In genomic region chr4:48690640-48691039, GRCm38 (mm10) we compare ENCODE assay signal across 9 mouse cellular contexts. TPM values are rescaled to one million over a fixed set of nuclear protein-coding genes. Genes with fewer than 3 reads are reported as not detected.
DNase-seq lines count a peak whose midpoint lies in the region; ATAC-seq and TF ChIP-seq lines count a peak whose summit lies in the region.
"Had no signal": no experiment of that assay in that cellular context is flagged by ENCODE, and none has a peak within 500 bp of the region (broad histone marks: within the 10 kb centered on the region; RNA-seq: fewer than 3 reads in every experiment).

No protein-coding gene starts in this region.

- H3K9me3 ChIP-seq in hindbrain, embryonic 13.5 days = no peaks in the 10 kb centered on the region
- H3K9me3 ChIP-seq in hindbrain, embryonic 12.5 days (replicated peaks) = no peaks in the 10 kb centered on the region
- H3K9me3 ChIP-seq in lung, embryonic 14.5 days (ENCODE audit: low read depth, low read length) = no peaks in the 10 kb centered on the region
- H3K9me3 ChIP-seq: limb, embryonic 13.5 days had no signal

- TF ChIP-seq CTCF in lung, embryonic 14.5 days (IDR thresholded peaks at IDR 0.05; ENCODE audit: low read depth) = peak; percentile 68

- no peaks in the 10 kb centered on the region for H3K27me3 ChIP-seq in hindbrain, embryonic 13.5 days
- H3K27me3 ChIP-seq in hindbrain, embryonic 12.5 days = no peaks in the 10 kb centered on the region
- H3K27me3 ChIP-seq in lung, embryonic 14.5 days (ENCODE audit: insufficient read depth, low read length) = no peaks in the 10 kb centered on the region
- H3K27me3 ChIP-seq: limb, embryonic 13.5 days had no signal

- H3K4me2 ChIP-seq in hindbrain, embryonic 13.5 days = no peak overlapping the region
- no peak overlapping the region for H3K4me2 ChIP-seq in hindbrain, embryonic 12.5 days (replicated peaks)
- H3K4me2 ChIP-seq in lung, embryonic 14.5 days = no peak overlapping the region
- H3K4me2 ChIP-seq: limb, embryonic 13.5 days had no signal

- H3K4me3 ChIP-seq in hindbrain, embryonic 13.5 days = no peak overlapping the region
- no peak overlapping the region for H3K4me3 ChIP-seq in hindbrain, embryonic 12.5 days
- H3K4me3 ChIP-seq in lung, embryonic 14.5 days (ENCODE audit: low read depth, low read length) = no peak overlapping the region
- H3K4me3 ChIP-seq: limb, embryonic 13.5 days had no signal

- no peaks in the 10 kb centered on the region for H3K36me3 ChIP-seq in hindbrain, embryonic 13.5 days
- H3K36me3 ChIP-seq in hindbrain, embryonic 12.5 days = no peaks in the 10 kb centered on the region
- no peaks in the 10 kb centered on the region for H3K36me3 ChIP-seq in lung, embryonic 14.5 days (ENCODE audit: insufficient read depth)
- H3K36me3 ChIP-seq: limb, embryonic 13.5 days had no signal

- H3K9ac ChIP-seq in hindbrain, embryonic 13.5 days = no peak overlapping the region
- H3K9ac ChIP-seq in hindbrain, embryonic 12.5 days = no peak overlapping the region
- no peak overlapping the region for H3K9ac ChIP-seq in lung, embryonic 14.5 days
- H3K9ac ChIP-seq: limb, embryonic 13.5 days had no signal

- DNase-seq in Muller cell, postnatal 12 days (ENCODE audit: inconsistent ontology term) = peak; percentile 19
- DNase-seq in embryo, embryonic 10 days (ENCODE audit: low spot score) = peak; percentile 42
- peak; percentile 43 for DNase-seq in kidney, postnatal 10 days
- peak; percentile 79 for DNase-seq in lung, embryonic 14.5 days
- peak; percentile 70 for DNase-seq in right cerebral cortex, postnatal 4 days
- DNase-seq in ovary, adult 18-20 months (ENCODE audit: low spot score) = no peak

- H3K4me1 ChIP-seq in hindbrain, embryonic 13.5 days (replicated peaks) = peaks cover 17% of the 10 kb centered on the region
- H3K4me1 ChIP-seq in hindbrain, embryonic 12.5 days = peaks cover 10% of the 10 kb centered on the region
- H3K4me1 ChIP-seq in lung, embryonic 14.5 days (ENCODE audit: insufficient read depth) = no peaks in the 10 kb centered on the region

- H3K27ac ChIP-seq in hindbrain, embryonic 13.5 days = no peak overlapping the region
- no peak overlapping the region for H3K27ac ChIP-seq in hindbrain, embryonic 12.5 days
- no peak overlapping the region for H3K27ac ChIP-seq in lung, embryonic 14.5 days (ENCODE audit: low read depth)
- H3K27ac ChIP-seq: limb, embryonic 13.5 days had no signal

- ATAC-seq in hindbrain, embryonic 13.5 days (ENCODE audit: low FRiP score) = peak; percentile 60; the same call in 1 of the 2 replicates
- ATAC-seq in hindbrain, embryonic 12.5 days (ENCODE audit: low FRiP score) = no peak
- no peak for ATAC-seq in lung, embryonic 14.5 days (ENCODE audit: insufficient read depth)

- 78% methylated on average over 9 of the region's 9 CpGs for WGBS in hindbrain, embryonic 13.5 days
- WGBS in hindbrain, embryonic 12.5 days = 86% methylated on average over 9 of the region's 9 CpGs
- WGBS in lung, embryonic 14.5 days = 84% methylated on average over 9 of the region's 9 CpGs

RNA-seq across cellular contexts. Expression of gene Cavin4, which starts 27.3 kb away (rescaled TPM):
- polyA plus RNA-seq in hindbrain, embryonic 13.5 days (2015; fragmentation: Nextera tagmentation; extraction: Ambion mirVana) = 1.9 and 2.2 TPM in 2 replicates
- 2.6 and 3.4 TPM in 2 replicates for polyA plus RNA-seq in hindbrain, embryonic 12.5 days (2016; fragmentation: Nextera tagmentation; extraction: Ambion mirVana)
- 0.91 and 1.6 TPM in 2 replicates for polyA plus RNA-seq in lung, embryonic 14.5 days (2014; fragmentation: Nextera tagmentation; extraction: Ambion mirVana)
